Mouse (Mus musculus) hindbrain, postnatal 0 days (tissue): Measurements from ENCODE around the gene Mettl1. TPM values are rescaled to one million over a fixed set of nuclear protein-coding genes. Genes with fewer than 3 reads are reported as not detected.
A peak's percentile ranks its signal among the peaks of the same experiment; 100 is the strongest.

ENCODE experiments used
- ATAC-seq: fragments of 200-750 bp; cut with Nextera tagmentation; 2 replicates; pipeline ENCODE4 v1.8.0; 2017; ENCODE audit warnings: mild to moderate bottlenecking, moderate TSS enrichment, moderate library complexity
- DNase-seq: peaks from one replicate; pipeline ENCODE4 v3.0.0-alpha.2; 2015; ENCODE audit warnings: low spot score
- H3K27ac ChIP-seq: fragments of 300-500 bp; sonication (generic); 2 replicates; pipeline ENCODE4 v1.5.1; 2014; ENCODE audit warnings: mild to moderate bottlenecking
- H3K27me3 ChIP-seq: fragments of 300-500 bp; sonication (generic); 2 replicates; pipeline ENCODE4 v1.6.1; 2014; ENCODE audit warnings: low read length, mixed read lengths; ENCODE audit not compliant: insufficient read depth
- H3K36me3 ChIP-seq: fragments of 300-500 bp; sonication (generic); 2 replicates; pipeline ENCODE4 v1.6.1; 2014; ENCODE audit warnings: low read length, mixed read lengths; ENCODE audit not compliant: insufficient read depth
- H3K4me1 ChIP-seq: fragments of 300-500 bp; sonication (generic); 2 replicates; pipeline ENCODE4 v1.6.1; 2014; ENCODE audit warnings: antibody characterized with exemption, low read length, mixed read lengths; ENCODE audit not compliant: insufficient read depth
- H3K4me2 ChIP-seq: fragments of 300-500 bp; sonication (generic); 2 replicates; pipeline ENCODE4 v1.6.1; 2014; ENCODE audit warnings: low read depth, mild to moderate bottlenecking, low read length, moderate library complexity, mixed read lengths
- H3K4me3 ChIP-seq: fragments of 300-500 bp; sonication (generic); 2 replicates; pipeline ENCODE4 v1.5.1; 2014; ENCODE audit warnings: low read length
- H3K9ac ChIP-seq: fragments of 300-500 bp; sonication (generic); replicated peaks from 2 replicates; pipeline ENCODE4 v1.6.1; 2014; ENCODE audit warnings: mild to moderate bottlenecking, low read length, moderate library complexity, mixed read lengths
- H3K9me3 ChIP-seq: fragments of 300-500 bp; sonication (generic); 2 replicates; pipeline ENCODE4 v1.6.1; 2016; ENCODE audit warnings: low read length, mixed read lengths
- CTCF ChIP-seq: IDR thresholded peaks from 2 replicates; pipeline ENCODE4 v1.5.1; 2016; ENCODE audit warnings: antibody characterized with exemption, control low read depth, low read depth
- WGBS: fragments of 180-500 bp; shearing (Covaris S2); extraction: QIAGEN DNeasy Blood & Tissue Kit; methylation state at CpG from one replicate; pipeline ENCODE4 v1.1.7; 2014; 5-methylcytosine and 5-hydroxymethylcytosine counted together
- polyA plus RNA-seq: library from polyadenylated mRNA; unstranded; fragments of >200 nt; fragmentation: Nextera tagmentation; extraction: Ambion mirVana; gene quantifications from 2 replicates; pipeline ENCODE4 v1.2.1, GENCODE M21; 2015
- total RNA-seq: library from RNA; depleted of rRNA; stranded (reverse); fragments of >200 nt; gene quantifications from 2 replicates; pipeline ENCODE4 v1.2.3, GENCODE M21; 2014

Mettl1 gene
- total and polyA plus RNA-seq, 2 experiments from 2014 or later, result 10.0 to 23.9 TPM

GRCm38 (mm10) chr10:127065981-127066380 lies 24.8 kb downstream of the Mettl1 start:
- H3K36me3 ChIP-seq, result peaks cover 36% of the 10 kb centered on the region
- DNase-seq (no peak), ATAC-seq (no peak)
- no peaks in the 10 kb centered on the region for H3K27me3 ChIP-seq
- TF ChIP-seq CTCF, result no peak
- H3K4me1 ChIP-seq, result peaks cover 21% of the 10 kb centered on the region; the same call in 1 of the 2 replicates
- no peaks in the 10 kb centered on the region for H3K9me3 ChIP-seq
- no peak overlapping the region for H3K4me3 ChIP-seq
- no peak overlapping the region for H3K27ac ChIP-seq
- no peak overlapping the region for H3K4me2 ChIP-seq
- WGBS, result 85% methylated on average over 9 of the region's 9 CpGs
- H3K9ac ChIP-seq, result no peak overlapping the region

DNA sequence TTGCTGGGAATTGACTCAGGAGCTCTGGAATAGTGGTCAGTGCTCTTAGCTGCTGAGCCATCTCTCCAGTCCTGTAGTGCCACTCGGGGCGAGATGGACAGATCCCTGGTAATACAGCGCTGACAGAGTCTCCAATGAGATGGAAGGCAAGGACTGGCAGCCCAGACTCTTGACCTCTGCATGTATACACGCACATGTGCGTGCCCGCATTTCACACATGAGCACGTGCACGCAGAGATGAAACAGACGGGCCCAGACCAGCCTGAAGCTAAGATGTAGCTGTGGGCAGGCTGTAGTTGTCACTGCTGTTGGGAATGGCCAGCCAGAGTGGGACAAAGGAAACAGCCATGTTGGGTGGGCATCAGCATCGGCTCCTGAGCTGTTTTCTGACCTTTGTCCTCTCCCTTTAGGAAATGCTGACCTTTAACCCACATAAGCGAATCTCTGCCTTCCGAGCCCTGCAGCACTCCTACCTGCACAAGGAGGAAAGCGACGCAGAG lies 25.4 kb downstream of the Mettl1 start:
- no peak for TF ChIP-seq CTCF
- Histone ChIP-seq H3K36me3 (peaks cover 36% of the 10 kb centered on the region), H3K4me3 (no peak overlapping the region), H3K4me2 (no peak overlapping the region), H3K27me3 (no peaks in the 10 kb centered on the region), H3K4me1 (peaks cover 18% of the 10 kb centered on the region; the same call in 1 of the 2 replicates), H3K27ac (no peak overlapping the region), H3K9ac (no peak overlapping the region), H3K9me3 (no peaks in the 10 kb centered on the region)
- no peak for ATAC-seq
- DNase-seq, result no peak
- 85% methylated on average over 14 of the region's 14 CpGs for WGBS

DNA sequence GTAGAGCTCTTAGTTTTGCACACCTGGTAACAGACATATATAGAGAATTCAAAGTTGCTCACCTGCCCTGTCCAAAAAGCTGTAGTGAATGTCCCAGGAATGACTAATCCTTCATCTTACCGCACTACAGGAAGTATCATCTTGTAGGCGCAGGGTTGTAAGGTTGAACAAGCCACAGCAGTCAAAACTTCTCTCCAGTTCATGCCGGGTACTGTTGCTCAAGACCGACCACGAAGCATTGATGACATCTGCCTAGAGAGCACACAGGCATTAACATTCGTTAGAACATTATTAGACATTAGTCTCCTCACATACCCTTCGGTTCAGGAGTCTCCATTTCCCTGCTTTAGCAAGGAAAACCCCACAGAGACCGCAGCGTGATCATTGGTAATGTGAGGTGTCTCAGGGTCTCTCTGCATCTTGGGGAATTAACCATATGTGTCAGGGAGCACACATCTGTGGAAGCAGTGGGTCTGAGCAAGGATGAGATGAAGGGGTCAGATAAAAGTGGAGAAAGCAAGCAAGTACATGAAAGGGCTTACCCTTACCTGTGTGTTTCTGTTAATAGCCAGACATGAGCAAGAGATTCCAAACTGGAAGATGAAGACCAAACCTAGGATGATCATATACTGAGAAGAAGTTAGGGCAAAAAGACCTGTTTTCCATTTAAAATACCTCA lies 27.3 kb downstream of the Mettl1 start:
- H3K27ac ChIP-seq, result peak overlapping the region; percentile 89; the same call in 1 of the 2 replicates
- DNase-seq (no peak), ATAC-seq (no peak)
- TF ChIP-seq CTCF, result no peak
- H3K4me3 ChIP-seq, result no peak overlapping the region
- H3K9ac ChIP-seq, result 0 out of 2 replicates have a peak overlapping the region, but pooled peaks have one; percentile 66
- peaks cover 17% of the 10 kb centered on the region; the same call in 1 of the 2 replicates for H3K4me1 ChIP-seq
- 79% methylated on average over 9 of the region's 9 CpGs for WGBS
- peak overlapping the region; percentile 96 for H3K4me2 ChIP-seq
- H3K9me3 ChIP-seq, result no peaks in the 10 kb centered on the region
- H3K27me3 ChIP-seq, result no peaks in the 10 kb centered on the region
- H3K36me3 ChIP-seq, result peaks cover 36% of the 10 kb centered on the region

- Histone ChIP-seq H3K9ac (peak overlapping the region; percentile 66), H3K4me1 (peaks cover 14% of the 10 kb centered on the region; the same call in 1 of the 2 replicates), H3K4me3 (peak overlapping the region; percentile 54), H3K36me3 (peaks cover 36% of the 10 kb centered on the region), H3K27me3 (no peaks in the 10 kb centered on the region), H3K9me3 (no peaks in the 10 kb centered on the region), H3K4me2 (peak overlapping the region; percentile 96), H3K27ac (peak overlapping the region; percentile 89)
- DNase-seq (peak; percentile 88), ATAC-seq (peak; percentile 86)
- TF ChIP-seq CTCF, result no peak
- 8% methylated on average over 30 of the region's 30 CpGs for WGBS
Observed at GRCm38 (mm10) chr10:127069281-127070189, 28.3 kb downstream of the Mettl1 start.

DNA sequence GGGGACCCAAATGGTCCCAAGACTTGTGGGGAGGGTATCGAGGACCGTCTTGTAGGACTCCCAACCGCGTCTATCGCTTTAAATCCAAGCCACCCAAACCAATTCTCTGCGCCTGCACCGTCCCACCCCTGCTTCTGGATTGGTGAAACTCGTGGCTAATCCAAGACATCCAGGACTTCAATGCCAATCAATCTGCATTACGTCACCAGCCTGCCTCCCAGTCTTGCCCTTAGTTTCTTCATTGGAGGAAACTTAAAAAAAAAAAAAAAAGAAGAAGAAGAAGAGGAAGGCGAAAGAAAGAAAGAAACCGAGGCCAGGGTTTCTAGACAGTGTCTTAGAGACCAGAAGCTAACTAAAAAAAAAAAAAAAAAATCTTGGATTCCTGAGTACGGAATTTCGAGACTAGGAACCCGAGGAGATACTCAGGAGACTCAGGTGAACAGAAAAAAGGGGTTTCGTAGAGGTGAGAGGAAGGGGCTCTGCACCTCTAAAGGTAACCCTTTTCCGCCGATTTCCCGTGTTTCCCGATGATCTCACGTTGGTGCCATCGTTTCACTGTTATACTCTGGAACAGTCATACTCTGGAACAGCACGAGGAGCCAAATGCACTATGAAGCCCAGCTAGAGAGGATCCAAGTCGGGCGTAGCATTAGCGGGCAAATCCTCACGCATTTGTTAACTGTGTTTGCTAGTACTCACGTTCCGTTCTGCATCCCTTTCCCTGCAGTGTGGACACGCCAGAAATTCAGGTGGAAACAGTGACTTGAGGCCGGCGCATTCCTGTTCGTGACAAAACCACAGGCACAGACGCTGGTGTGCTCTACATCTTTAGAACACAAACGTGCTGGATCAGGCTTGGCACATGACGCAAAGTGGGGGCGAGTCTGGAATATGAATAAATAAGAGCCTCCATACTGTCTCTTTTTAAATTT lies 29.2 kb downstream of the Mettl1 start, which contains the start of gene Tspan31:
TSS of gene Tspan31 (minus strand) at position 75 of the 932 bp plus-strand sequence.
- no peaks in the 10 kb centered on the region for H3K27me3 ChIP-seq
- peak within 1 kb of the TSS; percentile 96 for H3K4me2 ChIP-seq
- WGBS, result 2% methylated on average over 36 of the region's 36 CpGs
- peak within 1 kb of the TSS; percentile 66 for H3K9ac ChIP-seq
- no peak for TF ChIP-seq CTCF
- H3K27ac ChIP-seq, result peak within 1 kb of the TSS; percentile 89
- peaks cover 28% of the 10 kb centered on the region for H3K36me3 ChIP-seq
- no peaks in the 10 kb centered on the region for H3K9me3 ChIP-seq
- peak; percentile 94 for ATAC-seq
- 0 out of 2 replicates have a peak, but pooled peaks cover 9% of the 10 kb centered on the region for H3K4me1 ChIP-seq
- H3K4me3 ChIP-seq, result peak within 1 kb of the TSS; percentile 54
- DNase-seq, result peak; percentile 98
